Mouse (Mus musculus): Measurements from ENCODE around the gene Trim34a.
"Not testable (repeated sequence)": the region's sequence is repeated elsewhere in the genome, so short reads cannot be mapped to it uniquely, and the experiment has no call there.

The Trim34a gene

DNA sequence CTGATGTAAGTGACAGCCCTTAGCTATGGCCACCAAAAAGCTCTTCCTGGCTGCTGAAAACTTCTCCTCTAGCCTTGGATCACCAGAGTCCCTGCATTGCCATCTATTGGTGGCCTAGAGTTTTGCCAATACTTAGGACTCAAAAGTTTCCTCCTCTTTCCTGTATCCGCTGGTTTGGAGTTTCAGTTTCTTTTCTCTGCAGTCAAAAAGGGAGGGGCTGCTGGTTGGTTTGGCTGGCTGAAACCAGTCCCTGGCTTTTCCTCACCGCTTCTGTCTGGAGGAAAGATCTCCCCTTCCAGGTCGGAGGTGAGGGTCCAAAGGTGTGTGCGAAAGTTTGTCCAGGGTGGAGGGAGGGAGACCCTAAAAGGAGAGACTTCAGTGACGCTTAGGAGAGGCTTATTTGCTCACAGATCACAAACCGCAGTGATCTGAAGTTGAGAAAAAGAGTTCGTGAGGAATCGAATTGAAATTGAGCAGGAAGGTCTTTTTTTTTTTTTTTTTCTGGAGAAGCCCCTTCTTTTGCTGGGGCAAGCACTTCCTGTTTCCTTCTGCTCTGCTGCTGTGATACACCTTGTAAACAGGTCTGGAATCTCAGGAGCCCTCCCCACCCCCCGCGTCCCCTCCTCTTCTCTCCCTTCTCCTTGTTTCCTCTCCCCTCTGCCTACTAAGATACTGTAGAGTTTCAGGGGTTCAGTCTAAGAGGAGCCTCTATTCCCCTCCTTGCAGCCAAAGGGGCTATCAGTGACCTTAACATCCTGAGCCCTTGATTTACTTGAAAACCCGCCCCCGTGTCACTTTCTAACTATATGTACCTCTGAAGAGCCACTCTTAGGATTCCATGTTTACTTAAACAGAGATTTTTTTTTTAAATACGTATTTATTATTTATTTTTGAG, at the start of gene Trim34a:
Gene Trim34a (plus strand): TSS at position 171 of the 895 bp plus-strand sequence.
- no peak for DNase-seq

DNA sequence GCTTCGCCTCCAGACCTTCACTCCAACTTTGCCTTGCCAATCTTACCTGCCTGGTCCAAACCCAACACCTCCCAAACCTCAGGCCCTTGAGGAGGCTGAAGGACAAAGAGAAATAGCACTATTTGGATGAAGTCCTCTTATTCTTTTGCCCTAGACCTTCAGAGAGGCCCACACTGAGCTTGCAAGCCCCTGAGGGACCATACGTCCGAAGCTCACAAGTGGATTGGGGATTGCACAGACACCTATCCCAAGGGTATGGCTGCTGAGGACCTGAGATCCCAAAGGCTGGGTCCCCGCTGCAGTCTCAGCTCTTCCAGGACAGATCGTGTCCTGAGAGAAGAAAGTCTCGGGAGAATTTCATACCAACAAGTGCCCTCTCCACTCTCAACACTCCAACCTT, 48.4 kb upstream of the Trim34a start, which contains the start of gene Olfr649:
Gene Olfr649 (minus strand): TSS at position 101 of the 400 bp plus-strand sequence.
- no peak for DNase-seq

DNA sequence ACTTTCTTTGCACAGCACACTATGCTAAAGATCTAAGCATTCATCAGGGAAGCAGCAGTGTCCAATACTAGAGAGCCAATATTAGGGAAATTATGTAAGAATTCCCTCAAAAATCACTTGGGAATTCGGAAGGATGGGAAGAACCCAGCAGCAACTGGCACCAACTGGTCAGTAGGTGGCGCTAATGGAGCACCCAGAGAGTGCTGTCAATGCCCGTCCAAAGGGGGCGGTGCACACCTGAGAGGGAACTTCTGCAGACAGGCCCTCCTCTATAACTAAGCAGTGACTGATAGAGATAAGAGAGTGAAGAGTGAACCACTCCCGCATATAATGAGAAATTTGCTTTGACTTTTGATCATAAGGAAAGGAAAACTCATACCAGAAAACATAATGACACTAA, 44.4 kb upstream of the Trim34a start:
- no peak for DNase-seq

DNA sequence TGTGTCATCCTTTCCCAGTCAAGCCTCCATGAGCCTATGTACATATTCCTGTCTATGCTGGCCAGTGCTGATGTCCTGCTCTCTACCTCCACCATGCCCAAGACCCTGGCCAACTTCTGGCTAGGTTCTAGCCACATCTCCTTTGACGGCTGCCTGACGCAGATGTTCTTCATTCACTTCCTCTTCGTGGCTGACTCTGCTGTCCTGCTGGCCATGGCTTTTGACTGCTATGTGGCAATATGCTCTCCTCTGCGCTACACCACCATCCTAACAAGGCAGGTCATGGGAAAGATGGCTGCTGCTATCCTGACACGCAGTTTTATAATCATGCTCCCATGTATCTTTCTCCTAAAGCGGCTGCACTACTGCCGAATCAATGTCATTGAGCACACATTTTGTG, 38.1 kb upstream of the Trim34a start:
- no peak for DNase-seq

DNA sequence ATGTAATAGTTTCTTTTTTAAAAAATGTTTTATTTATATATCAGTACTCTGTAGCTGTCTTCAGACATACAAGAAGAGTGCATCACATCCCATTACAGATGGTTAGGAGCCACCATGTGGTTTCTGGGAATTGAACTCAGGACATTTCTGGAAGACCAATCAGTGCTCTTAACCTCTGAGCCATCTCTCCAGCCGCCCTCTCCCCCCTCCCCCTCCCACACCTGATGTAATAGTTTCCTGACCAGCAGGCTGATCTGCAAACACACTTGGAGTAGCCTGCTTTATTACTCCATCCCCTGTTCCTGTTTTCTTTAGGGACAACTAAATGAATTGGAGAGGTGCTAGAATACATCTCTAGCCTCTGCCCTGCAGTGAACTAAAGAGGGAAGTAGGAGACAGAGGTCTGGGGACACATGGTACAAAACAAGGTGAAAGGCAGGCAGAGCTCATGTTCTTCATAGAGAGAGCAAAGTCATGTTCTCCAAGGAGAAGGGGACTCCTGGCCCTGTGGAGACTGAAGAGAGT, 28.2 kb upstream of the Trim34a start:
- no peak for DNase-seq

DNA sequence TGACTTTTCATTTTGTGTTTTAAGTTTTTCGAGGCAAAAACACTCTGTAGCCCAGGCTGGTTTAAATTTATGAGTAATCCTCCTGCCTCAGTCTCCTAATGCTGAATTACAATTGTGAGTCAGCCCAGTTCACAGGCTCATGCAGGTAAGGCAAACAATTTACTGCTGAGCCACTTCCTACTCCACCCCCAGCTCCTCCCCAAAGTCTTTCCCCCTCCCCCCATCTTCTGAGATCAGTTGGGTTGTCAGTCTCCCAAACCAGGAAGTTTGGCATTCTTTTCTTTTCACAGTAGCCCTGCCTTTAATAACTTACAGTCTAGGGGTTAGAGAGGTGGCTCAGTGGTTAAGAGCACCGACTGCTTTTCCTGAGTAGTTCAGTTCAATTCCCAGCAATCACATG, 26.4 kb upstream of the Trim34a start:
- DNase-seq: no peak

DNA sequence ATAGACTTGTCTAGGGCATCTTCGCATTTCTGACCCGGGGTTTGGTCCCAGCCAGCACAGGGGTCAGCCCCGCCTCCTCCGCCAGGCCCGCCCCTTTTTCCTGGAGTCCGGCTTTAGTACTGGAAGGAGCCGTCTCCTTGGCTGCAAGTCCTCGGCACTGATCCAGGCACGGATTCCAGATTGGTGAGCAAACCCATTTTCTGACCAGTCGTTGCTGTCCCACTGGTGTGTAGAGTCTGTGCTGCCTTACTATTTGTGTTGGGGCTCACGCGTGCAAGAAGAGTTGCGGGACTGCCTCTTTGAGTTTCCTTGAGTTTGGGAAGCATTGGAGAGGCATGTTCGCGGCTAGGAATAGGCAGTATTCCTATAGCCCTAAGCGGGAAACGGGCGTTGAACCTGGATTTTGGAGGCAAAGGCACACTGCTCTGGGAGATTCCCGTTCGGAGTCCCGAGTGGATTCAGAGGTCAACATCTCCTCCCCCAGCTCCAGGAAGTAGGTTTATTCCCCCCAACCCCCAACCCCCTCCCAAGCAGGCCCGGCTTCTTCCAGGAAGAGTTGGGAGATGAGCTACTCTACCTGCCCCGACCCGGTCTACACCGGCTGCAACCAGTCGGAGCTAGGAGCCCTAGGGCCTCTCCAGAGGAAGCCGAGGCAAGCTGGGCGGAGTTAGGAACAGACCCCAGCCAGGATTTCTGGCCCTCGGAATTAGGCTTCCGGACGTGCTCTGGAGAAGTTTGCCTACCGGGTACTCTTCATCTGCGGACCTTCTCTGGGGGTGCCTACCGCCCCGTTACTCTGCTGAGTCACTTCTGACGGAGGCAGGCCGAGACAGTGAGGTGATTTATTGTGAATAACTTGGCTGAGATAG, 25.3 kb upstream of the Trim34a start, which contains the start of gene Trim6:
Gene Trim6 (plus strand): TSS at position 93 of the 869 bp plus-strand sequence.
- DNase-seq: peak; percentile 1

DNA sequence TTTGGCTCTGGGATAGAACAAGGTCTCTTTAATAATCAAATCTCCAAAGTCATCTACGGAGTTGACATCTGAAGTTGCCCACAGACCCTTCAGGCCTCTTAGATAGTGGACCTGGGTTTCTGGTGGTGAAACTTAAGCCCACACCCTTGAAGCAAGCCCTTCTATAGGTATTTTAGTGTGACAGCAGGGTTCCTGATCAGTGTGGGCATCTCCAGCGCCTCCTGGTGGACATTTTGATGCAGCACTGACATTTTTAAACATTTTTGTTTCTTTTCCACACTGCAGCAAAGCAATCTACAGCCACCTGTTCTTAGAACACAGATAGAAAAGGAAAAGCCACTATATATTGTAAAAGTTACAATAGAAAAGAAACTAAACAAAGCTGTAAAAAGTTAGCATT, 13.1 kb upstream of the Trim34a start:
- DNase-seq: no peak

DNA sequence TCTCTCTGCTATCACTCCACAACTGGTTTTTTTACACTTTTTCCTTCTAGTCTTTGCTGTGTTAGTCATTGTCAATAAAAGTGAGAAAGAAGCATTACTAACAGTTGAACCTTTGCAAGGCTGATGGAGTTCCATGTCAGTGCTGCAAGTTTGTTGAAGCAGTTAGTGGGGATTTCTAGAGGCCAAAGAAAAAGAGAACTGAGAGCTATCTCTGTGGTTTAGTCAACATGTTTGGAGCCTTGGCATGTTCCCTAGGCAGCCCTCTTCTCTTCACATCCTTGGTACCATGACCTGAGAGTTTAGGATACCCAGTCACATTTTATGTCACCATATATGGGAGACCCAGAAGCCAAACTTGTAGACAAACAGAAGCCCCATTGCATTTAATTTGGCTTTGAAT, 3.4 kb upstream of the Trim34a start:
- no peak for DNase-seq

DNA sequence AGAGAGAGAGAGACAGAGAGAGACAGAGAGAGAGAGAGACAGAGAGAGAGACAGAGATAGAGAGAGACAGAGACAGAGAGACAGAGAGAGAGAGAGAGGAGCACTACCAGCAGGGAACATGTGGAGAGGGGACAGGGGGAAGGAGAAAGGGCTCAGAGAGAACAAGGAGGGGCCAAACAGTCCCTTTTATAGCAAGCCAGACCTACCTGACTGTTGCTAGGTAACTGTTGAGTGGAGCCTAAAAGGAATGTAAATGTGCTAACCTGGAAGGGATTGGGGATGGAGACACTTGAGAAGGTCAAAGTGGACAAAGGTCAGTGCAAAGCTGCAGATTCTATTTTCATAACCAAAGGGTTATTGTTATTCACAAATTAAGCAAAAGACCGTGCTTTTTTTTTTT, 641 bp upstream of the Trim34a start:
- no peak for DNase-seq

DNA sequence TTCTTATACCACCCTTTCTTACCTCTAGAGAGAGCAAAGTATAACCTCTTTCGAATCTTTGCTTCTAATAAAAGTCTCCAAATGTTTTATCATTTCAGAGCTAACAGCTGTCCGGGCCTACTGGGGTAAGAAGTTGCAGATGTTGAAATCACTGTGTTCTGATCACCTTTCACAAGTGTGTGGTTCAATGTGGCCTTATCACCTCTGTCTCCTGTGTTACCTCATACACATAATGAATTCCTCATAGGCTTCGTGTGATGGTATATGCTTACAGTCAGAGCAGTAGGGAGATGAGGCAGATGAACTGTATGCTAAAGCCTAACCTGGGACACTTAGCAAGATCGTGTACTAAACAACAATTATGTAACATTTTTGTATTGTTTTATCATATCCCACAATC, 16.1 kb downstream of the Trim34a start:
- DNase-seq: not testable (repeated sequence)

DNA sequence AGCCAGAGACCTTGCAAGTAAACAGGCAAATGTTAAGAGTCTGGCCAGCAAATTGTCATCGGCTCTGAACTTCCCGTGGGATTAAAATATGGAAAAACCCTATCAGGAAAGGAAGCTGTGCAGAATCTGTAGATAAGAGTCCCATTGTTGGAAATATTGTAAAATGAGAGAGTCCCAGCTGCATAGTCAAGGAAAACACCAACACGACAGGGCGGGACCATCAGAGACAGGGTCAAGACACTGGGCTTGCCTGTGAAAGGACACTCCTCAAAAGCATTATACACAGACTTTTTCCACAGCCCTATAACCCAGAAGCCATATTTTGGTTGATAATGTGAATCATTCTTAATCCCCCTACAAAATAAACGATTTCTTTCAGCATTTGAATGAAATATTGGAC, 21.1 kb downstream of the Trim34a start:
- DNase-seq: not testable (repeated sequence)

DNA sequence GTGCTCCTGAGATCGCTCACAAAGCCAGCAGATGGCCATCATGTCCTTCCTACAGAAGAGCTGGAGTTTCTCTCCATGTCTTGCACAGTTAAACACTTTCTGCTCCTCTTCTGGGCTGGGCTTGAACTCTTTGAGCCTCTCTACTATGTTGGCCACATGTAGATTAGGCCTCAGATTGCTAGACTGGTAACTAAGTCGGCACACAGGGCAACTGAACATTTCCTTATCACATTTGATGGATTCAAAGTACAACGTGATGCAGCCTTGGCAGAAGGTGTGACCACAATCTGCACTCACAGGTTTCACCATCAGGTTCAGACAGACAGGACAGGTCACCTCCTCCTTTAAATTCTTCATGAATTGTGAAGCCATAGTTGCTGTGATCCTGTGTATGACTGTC, 35.1 kb downstream of the Trim34a start:
- not testable (repeated sequence) for DNase-seq

DNA sequence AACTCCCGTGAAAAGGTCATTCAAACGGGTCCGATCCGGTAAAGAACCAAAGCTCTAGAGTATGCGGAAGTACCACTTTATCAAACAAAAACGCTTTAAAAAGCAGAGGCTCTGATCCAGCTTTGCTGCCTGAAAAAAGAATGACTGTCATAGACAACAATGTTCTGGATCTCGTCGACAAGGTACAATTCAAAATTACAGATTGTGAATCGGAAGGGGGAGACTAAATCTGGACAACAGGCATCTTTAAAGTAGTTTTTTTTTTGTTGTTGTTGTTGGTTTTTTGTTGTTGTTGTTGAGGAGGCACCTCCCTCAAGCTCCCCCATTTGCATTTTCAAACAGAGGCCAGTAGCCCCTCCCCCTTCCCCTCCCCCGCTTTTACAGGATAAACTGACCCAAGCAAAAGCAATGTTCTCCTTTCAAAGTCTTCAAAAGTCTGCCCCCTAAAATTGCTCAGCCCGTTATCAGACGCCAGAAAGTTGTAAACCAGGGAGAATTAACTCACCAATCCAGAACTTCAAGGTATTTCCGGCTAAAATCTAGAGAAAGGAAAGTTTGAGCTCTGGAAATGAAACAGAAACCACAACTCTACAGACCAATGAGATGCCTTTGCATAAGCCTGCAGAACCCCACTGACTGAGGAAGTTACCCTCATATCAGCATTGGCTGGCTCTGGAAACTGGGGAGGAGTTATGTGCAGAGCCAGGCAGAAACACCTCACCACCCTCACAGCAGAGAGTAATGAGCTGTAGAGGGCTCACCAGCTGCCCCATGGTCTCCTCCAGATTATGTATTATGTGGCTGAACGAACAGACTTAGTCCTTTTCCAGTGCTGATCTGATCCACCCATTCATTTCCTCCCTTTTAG, 43.6 kb downstream of the Trim34a start, which contains the start of gene Trim5:
Gene Trim5 (minus strand): TSS at position 519 of the 868 bp plus-strand sequence.
- DNase-seq: not testable (repeated sequence)

DNA sequence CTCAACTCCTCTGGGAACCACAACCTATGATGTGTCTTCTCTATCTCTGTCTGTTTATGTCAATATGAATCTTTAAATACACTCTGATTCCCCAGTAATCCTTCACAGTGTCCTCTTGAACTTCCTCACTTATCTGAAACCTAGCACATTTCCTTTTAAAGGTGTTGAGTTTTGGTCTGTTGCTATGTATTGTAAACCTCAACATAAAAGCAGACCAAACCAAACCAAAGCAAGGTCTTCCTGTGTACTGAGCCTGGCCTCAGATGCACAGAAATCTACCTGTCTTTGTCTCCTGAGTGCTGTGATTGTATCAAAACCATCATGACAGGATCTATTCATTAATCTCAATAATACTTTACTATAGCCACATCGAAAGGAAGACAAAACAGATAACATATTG, 46.4 kb downstream of the Trim34a start:
- no peak for DNase-seq

DNA sequence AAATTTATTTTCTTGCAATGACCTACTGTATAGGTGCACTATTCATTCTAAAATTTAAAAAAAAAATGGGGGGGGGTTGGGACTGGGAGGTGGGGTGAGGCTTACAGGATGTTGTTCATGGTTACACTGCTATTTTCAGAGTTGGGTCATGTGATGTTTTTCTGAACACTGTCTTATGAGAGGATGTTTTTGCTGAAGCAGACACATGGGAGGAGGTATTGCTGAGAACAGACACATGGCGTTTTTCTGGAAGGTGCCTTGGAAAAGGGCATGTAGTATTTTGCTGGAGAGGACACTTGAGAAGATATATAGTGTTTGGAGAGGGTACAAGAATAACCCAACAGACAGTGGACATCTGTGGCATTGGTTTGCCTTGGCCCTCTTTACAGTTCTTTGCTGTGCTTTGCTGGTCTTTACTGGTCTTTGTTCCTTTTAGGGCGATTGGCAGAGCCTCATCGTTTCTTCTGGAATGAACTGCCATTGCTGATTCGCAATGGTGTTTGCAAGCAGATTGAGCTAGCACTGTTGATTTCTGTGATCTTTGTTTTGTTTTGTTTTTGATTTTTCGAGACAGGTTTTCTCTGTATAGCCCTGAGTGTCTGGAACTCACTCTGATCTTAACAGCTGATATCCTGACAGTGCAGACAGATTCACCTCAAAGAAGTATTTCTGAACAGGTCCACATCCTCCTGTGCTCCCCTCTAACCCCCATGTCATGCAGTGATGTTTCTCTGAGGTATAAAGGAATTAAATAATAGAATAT, 47.6 kb downstream of the Trim34a start:
- DNase-seq: no peak
